Mouse (Mus musculus) gastrocnemius, postnatal 4 days (tissue): ENCODE measurements around the gene Mnt. TPM values are rescaled to one million over a fixed set of nuclear protein-coding genes. Genes with fewer than 3 reads are reported as not detected.

Experiments
- DNase-seq, 2 experiments: peaks; one replicate each; pipeline ENCODE4 v3.0.0; 2021 to 2022; ENCODE audit warnings: low spot score in 2 of 2, mixed read lengths in 2 of 2
- total RNA-seq, 2 experiments: library from RNA; stranded (reverse); gene quantifications; 2 replicates each; pipeline ENCODE4 v1.2.3; 2021

Gene Mnt
- total RNA-seq, 2 experiments from 2014 or later = 12.3 to 13.0 TPM

DNA sequence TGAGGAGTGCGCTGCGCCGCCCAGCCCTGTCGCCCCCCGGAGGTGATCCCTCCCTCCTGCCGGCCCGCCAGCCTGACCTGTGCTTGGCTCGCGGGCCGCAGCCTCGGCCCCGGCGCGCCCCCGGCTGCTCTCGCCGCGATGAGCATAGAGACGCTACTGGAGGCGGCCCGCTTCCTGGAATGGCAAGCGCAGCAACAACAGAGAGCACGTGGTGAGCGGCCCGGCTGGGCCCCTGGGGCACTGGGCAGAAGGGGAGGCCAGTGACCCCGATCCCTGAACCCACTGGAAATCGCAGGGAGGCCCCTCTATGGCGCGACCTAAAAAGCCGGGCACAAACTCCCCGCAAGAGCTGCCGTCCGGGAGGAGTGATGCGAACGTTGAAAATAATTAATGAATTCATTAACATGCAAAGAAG is 478 bp downstream of the Mnt start:
- DNase-seq = peak in 1 of 2 experiments; percentile 68

DNA sequence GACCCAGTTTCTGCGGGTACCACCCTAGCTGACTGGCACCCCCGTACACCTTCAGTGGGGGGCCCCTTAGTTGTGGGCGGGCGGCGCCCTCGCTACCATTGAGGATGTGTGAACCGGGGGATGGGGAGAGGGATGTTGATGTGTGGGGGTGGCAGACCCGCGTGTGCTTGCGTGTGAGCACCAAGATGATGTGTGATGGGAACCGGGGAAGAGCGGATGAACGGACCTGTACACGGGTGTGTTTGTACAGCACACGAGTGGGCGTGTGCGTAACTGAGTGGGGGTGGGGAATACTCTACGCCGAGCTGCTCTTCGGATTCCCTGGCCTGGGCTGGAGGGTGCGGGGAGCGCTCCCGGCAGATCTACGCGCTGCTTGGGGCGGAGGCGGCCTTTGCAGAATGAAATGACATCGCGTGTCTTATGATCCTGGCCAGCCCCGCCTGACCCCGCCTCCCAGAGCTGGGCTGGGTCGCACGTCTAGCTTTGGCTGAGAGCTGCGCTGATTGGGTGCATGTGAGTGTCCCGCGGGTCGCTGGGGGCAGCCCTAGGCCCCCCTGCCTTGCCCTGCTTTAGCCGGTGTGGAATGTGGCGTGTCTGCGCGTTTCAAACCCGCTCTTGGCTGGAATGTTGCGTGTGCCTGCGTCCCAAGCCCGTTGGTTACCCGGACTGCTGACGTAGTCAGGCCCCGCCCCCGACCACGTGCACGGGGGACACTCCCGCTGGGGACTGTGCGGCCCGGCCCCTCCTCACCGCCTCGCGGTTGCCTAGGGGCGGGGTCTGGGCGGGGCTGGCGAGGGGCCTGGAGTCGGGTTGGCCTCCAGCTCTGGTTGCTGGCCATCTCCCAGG is 1.1 kb downstream of the Mnt start:
- peak; percentile 99 to 100 for DNase-seq

DNA sequence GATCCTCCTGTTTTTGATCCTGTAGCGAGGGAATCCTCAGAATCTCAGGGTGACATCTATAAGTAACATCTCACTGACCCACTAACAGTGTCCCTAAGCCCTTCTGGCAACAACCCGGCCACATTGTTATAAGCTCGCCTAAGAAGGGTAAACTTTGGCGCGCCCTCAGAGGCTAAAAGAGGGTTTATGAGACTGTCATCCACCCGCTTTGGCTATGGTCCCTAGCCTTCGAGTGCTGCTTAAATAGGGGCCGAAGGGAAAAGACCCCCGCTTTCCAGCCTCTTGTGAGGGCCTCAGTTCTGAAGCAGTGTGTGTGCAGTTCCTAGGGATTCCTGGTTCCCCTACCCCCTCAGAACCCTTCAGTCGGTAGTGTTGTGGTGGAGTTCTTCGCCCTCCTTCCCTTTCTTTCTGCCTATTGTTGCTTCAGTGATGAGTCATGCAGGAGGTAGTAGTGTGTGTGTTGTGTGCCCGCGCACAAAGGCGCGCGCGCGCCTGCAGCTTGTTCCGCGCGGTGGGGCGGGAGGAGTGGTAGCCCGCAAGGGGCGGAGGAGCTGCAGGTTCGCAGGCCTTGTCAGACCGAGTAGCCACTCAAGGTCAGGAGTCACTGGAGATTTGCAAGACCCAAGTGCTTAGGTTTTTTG is 1.9 kb downstream of the Mnt start:
- DNase-seq = peak in 1 of 2 experiments; percentile 58

DNA sequence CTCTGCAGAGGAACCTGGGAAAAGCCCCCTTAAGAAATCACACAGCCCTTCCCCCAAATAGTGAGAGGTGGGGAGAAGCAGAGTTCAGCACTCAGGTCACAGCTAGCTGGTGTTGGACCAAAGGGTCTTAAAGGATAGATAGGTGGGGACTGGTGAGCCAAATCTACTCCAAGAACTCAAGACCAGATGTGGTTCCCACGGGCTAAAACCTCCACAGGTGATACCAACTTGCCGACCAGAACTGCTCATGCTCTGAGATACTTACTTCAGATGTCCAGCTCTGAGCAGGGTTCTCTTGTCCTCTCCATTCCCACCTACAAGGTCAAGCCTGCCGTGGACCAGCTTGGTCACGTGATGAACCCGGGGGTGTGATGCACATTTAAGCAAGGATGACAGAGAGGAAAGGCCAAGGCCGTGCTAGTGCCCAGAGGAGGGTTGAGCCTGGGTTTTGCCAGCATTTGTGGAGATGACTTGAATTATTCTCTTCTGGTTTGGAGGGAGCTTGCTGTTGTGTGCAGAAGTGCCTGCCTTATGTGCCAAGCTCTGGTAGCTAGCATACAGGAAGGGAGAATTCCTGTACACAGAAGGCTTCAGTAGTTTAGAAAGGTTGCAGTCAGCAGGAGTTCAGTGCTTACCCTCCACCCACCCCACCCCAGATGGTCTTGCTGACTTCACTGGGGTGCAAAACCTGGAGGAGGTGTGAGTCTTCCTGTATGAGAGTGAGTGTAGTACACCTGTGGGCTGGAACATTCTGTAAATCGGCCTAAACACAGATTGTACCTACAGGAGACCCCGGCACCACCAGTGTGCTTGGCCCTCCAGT is 3.0 kb downstream of the Mnt start:
- no peak for DNase-seq

DNA sequence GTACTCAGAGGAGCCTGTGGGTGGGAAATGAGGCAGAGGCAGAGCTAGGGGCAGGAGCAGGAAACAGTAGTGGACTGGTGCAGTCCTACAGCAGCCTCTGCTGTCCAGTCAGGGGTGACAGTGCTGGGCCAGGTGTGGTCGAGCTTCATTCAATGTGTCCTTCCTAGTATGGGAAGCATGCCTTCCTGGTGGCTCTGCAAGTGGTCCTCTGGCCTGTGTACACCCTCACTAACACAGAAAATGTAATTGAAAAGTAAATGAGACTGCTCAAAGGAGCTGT is 3.6 kb downstream of the Mnt start:
- no peak for DNase-seq

DNA sequence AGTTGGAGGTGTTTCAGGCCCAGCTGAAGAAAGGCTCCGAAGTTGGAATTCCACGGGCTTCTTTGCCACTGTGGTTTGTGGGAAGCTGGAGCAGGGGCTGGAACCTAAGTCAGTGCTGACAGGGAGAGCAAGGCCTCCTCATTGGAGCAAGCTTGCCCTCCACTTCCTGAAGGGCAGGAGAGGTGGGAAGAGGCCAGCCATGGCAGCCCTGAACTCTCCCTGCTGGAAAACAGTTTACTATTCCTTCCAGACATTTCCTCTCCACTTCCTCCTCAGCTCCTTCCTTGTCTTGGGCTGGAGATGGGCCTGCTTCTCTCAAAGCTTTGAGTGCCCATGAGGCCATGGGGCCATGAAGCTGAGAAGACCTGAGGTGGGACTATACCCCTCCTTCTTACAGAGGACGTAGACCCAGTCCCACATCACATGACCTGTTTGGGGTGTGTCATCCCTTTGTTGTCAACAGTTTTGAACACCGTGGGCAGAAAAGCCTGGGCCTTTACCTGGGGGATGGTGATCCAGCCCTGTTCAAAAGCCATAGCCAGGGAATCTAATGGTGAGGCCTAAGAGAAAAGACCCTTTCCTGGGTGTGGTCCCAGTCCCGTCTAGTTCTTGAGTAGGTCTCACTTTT is 4.0 kb downstream of the Mnt start:
- no peak for DNase-seq

DNA sequence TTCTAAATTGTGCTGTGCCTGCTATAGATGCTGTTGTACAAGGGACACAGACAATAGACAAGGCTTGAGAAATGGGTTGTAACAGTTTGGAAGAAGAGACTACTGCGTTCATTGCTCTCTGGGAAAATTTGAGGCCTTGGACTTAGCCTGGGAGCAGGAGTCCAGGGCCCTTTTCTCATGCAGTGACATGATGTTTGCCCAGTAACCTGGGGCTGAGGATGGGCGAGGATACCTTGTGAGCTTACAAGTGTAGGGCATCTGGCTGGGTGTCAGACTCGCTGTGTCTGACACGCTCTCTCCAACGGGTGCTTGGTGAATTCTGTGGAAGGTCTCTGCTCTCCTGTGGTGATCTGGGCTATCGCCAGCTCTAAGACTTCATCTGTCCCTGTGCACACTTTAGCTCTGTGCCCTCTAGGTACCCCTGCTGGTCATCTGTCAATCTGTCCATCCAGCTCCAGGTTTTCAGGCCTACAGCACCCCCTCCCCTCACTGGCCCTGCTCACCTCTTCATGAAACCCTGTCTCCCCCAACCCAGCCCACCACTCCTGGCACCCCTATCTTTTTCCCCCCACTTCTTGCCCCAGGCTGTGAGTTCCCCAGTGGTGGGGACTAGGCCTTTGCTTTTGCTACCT is 5.0 kb downstream of the Mnt start:
- DNase-seq = no peak

DNA sequence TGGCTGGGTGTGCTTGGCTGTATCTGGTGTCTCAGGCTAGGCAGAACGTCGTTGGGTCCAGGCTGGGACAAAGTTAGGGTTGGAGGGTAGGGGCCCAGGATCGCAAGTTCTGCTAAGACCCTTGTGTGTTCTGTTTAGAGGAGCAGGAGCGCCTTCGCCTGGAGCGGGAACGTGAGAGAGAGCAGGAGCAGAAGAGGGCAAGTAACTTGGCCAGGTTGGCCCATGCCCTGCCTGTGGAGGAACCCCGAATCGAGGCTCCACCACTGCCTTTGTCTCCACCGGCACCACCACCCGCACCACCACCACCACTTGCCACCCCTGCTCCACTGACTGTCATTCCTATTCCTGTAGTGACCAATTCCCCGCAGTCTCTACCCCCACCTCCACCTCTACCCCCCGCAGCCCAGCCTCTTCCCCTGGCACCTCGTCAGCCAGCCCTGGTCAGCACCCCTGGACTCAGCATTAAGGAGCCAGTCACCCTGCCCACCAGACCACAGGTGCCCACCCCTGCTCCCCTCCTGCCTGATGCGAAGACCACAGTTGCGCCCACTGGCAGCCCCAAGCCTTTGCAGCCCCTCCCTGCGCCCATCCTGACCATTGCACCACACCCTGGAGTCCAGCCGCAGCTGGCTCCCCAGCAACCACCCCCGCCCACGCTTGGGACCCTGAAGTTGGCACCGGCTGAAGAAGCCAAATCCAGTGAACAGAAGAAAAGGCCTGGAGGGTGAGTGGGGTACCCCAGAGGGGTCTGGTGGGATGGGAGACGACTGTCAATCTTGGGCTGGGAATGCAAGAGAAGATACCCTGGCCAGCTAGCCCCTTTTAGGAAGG is 5.7 kb downstream of the Mnt start:
- no peak for DNase-seq

DNA sequence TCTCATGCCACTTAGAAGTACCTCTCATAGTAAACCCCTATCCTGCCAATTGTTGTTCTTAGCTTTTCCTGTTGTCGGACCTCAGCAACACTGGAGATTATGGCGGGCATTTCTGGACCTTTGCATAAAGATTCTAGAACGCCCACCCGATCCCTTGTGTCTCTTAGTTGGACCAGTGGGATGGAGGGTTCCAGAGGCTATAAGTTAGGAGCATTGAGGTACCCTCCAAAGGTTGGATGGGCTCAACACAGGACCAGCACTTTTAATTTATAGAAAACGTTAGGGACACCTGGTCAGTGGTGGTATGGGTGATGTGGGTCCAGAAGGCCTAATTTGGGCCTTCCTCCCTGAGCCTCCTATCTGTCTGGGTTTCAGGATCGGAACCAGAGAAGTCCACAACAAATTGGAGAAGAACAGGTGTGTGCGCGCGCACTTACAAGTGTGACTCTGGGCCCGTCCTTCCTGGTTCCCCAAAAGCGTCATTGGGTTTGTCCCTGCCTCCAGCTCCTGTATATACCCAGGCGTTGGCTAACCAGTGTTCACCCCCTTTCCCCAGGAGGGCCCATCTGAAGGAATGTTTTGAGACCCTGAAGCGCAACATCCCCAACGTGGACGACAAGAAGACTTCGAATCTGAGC is 6.5 kb downstream of the Mnt start:
- DNase-seq = no peak

DNA sequence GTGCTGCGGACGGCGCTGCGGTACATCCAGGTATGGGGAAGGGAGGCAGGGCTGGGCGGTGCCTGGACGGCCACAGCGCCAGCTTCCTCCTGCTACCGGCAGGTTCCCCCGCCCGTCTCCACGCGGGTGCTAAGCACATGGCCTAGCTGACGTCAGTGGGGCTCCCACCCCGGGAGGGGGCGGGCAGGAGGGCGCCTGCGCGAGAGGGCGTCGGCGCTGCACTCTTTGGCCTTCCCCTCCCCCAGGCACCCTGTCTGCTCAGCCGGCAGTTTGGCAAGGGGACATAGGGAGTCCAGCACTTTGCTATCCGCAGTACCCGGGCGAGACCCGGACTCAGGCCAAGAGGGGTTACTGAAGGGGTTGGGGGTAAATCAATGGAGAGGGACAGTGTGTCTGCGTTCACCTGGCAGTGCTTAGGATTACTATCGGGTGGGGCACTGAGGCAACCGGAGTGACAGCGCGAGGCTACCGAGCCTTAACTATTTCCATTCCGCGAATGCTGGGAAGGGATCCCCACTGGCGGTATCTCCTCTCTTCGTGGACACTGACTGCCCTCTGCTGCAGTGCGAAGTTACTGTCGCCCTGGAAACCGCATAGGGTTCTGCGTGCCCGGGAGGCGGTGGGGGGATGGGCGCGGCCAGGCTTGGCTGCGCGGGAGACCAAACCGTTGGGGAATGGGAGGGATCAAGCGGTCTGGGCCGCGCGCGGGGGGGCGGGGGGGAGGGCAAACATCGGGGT is 7.1 kb downstream of the Mnt start:
- DNase-seq = peak; percentile 88 to 93

DNA sequence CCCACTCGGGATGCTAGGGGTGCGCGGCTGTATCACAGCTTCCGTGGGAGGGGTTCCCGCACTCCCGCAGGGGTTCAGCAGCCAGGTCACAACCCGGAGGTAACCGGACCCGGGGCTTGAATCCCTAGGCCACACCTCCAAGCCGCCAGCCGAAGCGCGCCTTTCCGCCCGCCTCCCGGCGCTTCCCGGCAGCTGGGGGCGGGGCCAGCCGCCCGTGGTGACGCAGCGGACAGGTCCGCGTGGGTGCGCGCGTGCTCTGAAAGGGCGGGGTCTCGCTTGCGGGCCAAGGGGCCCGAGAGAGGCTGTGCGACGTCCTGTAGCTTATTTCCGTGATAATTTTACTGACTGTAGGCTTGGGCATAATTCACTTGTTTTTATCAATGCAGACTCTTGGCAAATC is 7.7 kb downstream of the Mnt start:
- peak; percentile 93 to 95 for DNase-seq

DNA sequence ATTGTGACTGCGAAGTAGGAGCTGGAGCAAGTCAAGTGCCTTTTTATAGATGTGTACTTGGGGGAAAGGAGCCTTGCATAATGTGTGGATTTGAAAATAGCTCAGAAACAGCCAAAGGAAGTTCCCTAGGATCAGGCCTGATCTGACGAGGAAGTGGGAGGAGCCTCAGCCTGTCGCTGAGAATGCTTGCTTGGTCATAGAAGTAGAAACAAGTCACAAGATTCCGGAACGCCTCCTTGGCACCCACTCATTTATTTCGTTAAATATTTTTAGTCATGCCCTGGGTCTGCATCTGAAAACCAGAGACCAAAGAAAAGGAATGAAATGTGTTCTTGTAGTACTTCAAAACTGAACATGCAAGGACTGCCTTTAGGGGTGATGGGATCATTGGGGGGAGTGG is 8.3 kb downstream of the Mnt start:
- DNase-seq = peak in 1 of 2 experiments; percentile 53

DNA sequence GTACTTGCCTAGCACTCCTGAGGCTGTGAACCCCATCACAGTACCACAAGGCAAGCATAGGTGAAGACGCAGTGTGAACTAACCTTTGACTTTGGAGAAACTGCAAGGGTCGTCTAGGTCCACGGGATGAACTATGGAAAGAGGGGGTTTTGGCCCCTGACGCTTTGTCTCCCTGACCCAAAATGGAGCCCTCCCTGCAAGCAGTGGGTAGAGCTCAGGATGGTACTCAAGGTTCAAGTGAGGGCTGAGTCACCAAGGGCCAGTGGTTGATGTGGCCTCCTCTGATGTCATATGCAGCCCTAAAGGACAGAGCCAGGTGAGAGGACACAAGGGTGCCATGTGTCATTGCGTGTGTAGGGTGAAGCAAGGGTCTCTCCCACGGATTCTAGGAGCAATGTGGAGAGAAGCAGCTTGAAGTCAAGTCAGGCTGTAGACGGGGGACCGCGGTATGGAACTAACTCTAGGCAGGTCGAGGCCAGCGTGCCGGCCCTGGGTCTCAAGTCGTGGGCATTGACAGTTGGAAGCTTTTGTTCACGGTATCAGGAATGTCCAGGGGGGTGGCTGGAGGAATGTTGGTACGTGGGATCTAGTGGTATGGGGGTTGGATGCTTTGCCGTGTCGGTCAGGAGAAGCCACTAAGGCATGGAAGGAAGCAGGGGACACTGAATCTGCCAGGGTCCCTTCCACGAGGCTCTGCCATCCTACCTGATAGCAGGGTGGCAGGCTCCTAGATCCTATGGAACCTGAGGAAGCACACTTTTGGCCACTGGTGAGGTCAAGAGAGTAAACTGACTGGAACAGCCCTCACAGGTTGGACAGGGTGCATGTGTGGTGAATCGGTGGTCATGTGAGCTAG is 9.4 kb downstream of the Mnt start:
- DNase-seq = no peak

DNA sequence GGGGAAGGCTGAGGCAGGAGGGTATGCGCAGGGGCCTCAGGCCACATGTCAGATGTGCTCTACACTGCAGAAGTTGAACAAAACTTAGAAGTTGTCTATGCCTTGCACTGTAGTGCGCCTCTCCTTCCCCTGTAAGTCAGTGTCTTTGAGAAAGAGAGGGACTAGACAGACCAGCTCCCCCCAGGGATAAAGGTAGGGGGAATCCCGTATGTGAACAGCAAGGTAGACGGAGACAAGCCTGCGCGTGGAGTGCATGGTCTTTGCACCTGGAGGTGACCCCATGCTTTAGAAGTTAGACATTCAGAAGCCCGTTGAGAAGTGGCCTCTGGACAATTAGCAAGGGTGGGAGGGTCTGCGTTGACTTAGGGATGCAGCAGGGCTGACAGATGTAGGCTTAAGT is 10.0 kb downstream of the Mnt start:
- no peak for DNase-seq

DNA sequence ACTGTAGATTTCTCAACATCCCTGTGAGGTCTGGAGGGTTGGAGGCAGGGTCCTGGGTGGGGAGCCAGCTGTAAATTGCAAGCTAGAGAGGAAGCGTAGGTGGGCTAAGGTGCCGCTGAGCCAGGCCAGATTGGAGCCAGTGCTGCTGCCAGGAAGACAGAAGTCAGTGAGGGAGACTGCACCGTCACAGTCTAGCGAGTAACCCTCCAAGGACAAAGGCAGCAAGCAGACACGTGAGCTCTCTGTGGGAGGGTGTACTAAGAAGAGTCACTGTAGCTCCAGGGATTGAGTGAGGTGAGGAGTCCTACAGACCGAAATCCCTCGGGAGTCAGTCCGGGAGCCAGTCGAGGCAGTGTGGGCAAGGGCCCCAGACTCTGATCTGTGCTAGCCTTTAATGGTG is 10.6 kb downstream of the Mnt start:
- DNase-seq = peak in 1 of 2 experiments; percentile 15

DNA sequence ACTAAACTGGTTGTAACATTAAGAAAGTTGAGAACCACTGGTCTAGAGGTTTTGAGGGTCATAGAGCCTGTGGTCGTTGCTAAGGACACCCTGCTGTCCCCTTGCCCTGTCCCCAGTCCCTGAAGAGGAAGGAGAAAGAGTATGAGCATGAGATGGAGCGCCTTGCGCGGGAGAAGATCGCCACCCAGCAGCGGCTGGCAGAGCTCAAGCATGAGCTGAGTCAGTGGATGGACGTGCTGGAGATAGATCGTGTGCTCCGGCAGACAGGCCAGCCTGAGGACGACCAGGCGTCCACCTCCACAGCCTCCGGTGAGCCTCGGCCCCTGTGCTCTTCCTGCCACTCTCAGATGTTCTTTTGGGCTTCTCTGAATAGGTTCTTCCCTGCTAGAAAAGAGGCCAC is 11.3 kb downstream of the Mnt start:
- no peak for DNase-seq

DNA sequence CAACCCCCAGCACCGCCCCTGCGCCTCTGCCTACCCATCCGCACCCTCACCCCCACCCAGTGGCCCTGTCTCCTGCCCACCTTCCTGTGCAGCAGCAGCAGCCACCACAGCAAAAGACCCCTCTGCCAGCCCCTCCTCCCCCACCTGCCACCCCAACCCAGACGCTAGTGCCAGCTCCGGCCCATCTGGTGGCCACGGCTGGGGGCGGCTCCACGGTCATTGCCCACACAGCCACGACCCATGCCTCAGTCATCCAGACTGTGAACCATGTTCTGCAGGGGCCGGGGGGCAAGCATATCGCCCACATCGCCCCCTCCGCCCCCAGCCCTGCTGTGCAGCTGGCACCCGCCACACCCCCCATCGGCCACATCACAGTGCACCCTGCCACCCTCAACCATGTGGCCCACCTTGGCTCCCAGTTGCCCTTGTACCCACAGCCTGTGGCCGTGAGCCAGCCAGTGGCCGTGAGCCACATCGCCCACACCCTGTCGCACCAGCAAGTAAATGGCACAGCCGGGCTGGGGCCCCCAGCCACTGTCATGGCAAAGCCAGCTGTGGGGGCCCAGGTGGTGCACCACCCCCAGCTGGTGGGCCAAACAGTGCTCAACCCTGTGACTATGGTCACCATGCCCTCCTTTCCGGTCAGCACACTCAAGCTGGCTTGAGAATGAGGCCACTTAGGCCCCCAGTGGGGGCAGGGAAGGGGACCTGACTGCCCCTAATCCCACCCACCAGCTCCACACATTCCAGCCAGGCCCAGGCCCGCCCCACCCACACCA is 12.1 kb downstream of the Mnt start:
- peak in 1 of 2 experiments; percentile 22 for DNase-seq

DNA sequence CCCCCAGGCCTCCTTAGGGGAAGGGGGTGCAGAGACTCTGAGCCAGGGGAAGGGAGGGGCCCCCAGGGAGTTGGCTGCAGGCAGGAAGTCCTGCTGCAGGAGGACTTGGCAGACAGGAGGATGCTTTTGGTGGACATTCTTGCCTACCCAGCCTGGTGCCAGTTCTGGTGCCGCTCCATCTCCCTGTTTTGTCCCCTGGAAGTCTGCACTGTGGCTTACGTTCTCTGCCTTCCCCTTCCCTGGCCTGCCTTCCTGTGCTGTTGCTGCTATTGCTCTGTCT is 12.7 kb downstream of the Mnt start:
- peak in 1 of 2 experiments; percentile 15 for DNase-seq
